Mouse (Mus musculus) G1E (cell line): ENCODE results near the gene Tacc3. TPM values are rescaled to one million over a fixed set of nuclear protein-coding genes. Genes with fewer than 3 reads are reported as not detected.

Experiments used
- ATAC-seq: 2 replicates; pipeline ENCODE4 v1.8.0; 2016; ENCODE audit warnings: mild to moderate bottlenecking; ENCODE audit not compliant: insufficient number of reproducible peaks, poor library complexity, low FRiP score, severe bottlenecking; ENCODE audit errors: extremely low read depth
- DNase-seq: peaks from one replicate; pipeline ENCODE4 v3.0.0; 2012; ENCODE audit warnings: low spot score
- H3K27me3 ChIP-seq: 2 replicates; pipeline ENCODE4 v1.6.1; 2012; ENCODE audit warnings: mild to moderate bottlenecking, low read length, inconsistent platforms; ENCODE audit not compliant: insufficient read depth
- H3K36me3 ChIP-seq: replicated peaks from 2 replicates; pipeline ENCODE3; 2012; ENCODE audit warnings: mild to moderate bottlenecking, inconsistent platforms
- H3K4me1 ChIP-seq: 2 replicates; pipeline ENCODE4 v1.6.1; 2012; ENCODE audit warnings: low read depth, low read length, inconsistent platforms, mixed read lengths; ENCODE audit not compliant: insufficient read depth
- H3K4me3 ChIP-seq: 2 replicates; pipeline ENCODE4 v1.5.1; 2012; ENCODE audit warnings: low read depth, mild to moderate bottlenecking, inconsistent platforms, low read length, moderate library complexity, mixed read lengths
- H3K9me3 ChIP-seq: replicated peaks from 2 replicates; pipeline ENCODE4 v1.6.1; 2012; ENCODE audit warnings: inconsistent platforms
- CTCF ChIP-seq: IDR thresholded peaks from 2 replicates; pipeline ENCODE4 v1.5.1; 2012; ENCODE audit warnings: low read depth, low read length, inconsistent platforms, mixed read lengths
- GATA1 ChIP-seq: IDR thresholded peaks from 2 replicates; pipeline ENCODE4 v1.6.1; 2012; ENCODE audit warnings: borderline replicate concordance, low read length, inconsistent platforms, mixed read lengths
- GATA2 ChIP-seq: IDR thresholded peaks from 2 replicates; pipeline ENCODE4 v1.6.1; 2012; ENCODE audit warnings: low read depth, low read length, inconsistent platforms, borderline replicate concordance
- POLR2AphosphoS5 ChIP-seq: IDR thresholded peaks from 2 replicates; pipeline ENCODE4 v1.6.1; 2012; ENCODE audit warnings: low read depth, low read length, inconsistent platforms; ENCODE audit not compliant: insufficient replicate concordance
- TAL1 ChIP-seq: conservative IDR thresholded peaks from 2 replicates; pipeline ENCODE4 v1.6.1; 2012; ENCODE audit warnings: low read depth, low read length, inconsistent platforms, mixed read lengths
- polyA plus RNA-seq: library from polyadenylated mRNA; stranded (reverse); fragments of >175 nt; gene quantifications from 2 replicates; pipeline ENCODE4 v1.2.3, GENCODE M21; 2012
- total RNA-seq, 2 experiments: library from RNA; stranded (forward) in 1 of 2; stranded (reverse) in 1 of 2; fragments of 200-1000 nt in 1 of 2; fragments of >200 nt in 1 of 2; fragmentation: Nextera tagmentation in 1 of 2; gene quantifications; 2 replicates each; pipeline ENCODE4 v1.2.3; 2014 to 2017

The Tacc3 gene
- total and polyA plus RNA-seq, 3 experiments, result 94.2 to 155 (median 119) TPM

DNA sequence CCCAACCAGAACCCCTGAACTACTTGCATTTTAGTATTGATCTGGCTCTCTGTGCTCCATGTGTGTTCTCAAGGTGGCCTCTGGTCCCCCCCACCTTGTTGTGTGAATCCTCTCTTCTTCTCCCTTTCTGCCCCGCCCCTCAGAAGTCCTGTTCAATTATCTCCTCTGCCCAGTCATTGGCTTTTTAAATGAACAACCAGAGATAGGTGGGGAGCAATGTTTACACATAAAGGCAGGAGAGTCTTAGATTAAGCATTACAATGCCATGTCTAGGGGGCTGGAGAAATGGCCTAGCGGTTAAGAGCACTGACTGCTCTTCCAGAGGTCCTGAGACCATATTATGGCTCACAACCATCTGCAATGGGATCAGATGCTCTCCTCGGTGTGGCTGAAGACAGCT lies 22.6 kb upstream of the Tacc3 start:
- TF ChIP-seq POLR2AphosphoS5 (no peak), GATA1 (no peak), CTCF (no peak), GATA2 (no peak), TAL1 (no peak)
- Histone ChIP-seq H3K36me3 (peaks cover 61% of the 10 kb centered on the region), H3K4me3 (no peak overlapping the region), H3K9me3 (no peaks in the 10 kb centered on the region), H3K4me1 (peaks cover 21% of the 10 kb centered on the region), H3K27me3 (no peaks in the 10 kb centered on the region)
- DNase-seq (no peak), ATAC-seq (no peak)

DNA sequence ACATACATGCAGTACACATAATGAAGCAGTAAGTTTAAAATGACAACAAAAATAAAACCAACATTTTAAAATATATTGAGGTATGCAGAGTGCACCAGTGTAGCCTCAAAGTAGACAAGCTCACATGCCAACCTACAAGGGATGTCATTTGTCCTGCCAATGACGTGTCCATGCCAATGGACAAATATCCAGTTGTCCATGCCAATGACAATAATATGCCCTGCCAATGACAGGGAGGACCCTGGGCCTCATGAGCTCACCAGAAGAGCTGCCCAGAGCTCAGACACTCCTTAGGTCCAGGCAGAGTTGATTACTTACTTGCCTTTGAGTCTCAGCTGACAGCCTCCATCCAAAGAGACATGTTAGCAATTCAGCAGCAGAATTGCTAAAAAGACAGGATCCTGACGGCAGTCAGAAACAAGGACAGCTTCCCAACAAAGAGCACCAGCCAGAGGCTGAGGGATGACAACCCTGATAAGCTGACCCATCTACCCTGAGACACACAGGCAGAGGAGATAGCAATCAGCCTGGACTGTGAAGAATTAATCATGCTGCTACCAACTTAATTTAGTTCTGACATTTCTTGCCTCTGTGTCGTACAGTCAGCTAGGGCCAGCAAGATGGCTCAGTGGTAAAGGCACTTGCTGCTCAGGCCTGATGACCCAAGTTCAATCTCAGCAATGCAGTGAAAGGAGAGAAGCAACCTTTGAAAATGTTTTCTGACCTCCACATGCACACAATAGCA lies 20.1 kb upstream of the Tacc3 start:
- DNase-seq (no peak), ATAC-seq (no peak)
- peaks cover 75% of the 10 kb centered on the region for H3K36me3 ChIP-seq
- H3K27me3 ChIP-seq, result no peaks in the 10 kb centered on the region
- H3K4me3 ChIP-seq, result no peak overlapping the region
- H3K4me1 ChIP-seq, result peaks cover 20% of the 10 kb centered on the region
- TF ChIP-seq GATA2 (no peak), CTCF (no peak), POLR2AphosphoS5 (peak; percentile 55; the same call in 1 of the 2 replicates), GATA1 (no peak), TAL1 (no peak)
- no peaks in the 10 kb centered on the region for H3K9me3 ChIP-seq

DNA sequence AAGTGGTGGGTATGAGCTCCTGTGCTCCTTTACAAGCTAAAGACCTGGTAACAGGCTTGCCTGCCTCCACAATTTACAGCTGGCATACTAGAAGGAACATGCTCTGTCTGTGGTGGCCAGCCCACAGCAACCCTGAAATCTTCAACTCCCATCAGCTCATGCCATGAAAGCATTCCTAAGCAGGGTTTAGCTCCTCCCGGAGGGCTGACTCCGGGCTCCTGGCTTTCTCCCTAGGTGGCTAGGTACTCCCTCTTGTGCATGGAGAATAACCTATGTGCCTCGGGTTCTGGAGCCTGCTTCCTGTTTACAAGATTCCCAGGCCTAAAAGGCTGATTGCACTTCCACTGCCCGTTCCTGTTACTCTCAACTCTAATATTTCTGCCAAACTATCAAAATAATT lies 19.1 kb upstream of the Tacc3 start:
- H3K27me3 ChIP-seq, result no peaks in the 10 kb centered on the region
- peaks cover 20% of the 10 kb centered on the region for H3K4me1 ChIP-seq
- TF ChIP-seq CTCF, result no peak
- no peak for TF ChIP-seq GATA1
- TF ChIP-seq TAL1, result no peak
- no peak for TF ChIP-seq POLR2AphosphoS5
- no peak for TF ChIP-seq GATA2
- H3K4me3 ChIP-seq, result no peak overlapping the region
- DNase-seq (no peak), ATAC-seq (no peak)
- H3K36me3 ChIP-seq, result peaks cover 86% of the 10 kb centered on the region
- no peaks in the 10 kb centered on the region for H3K9me3 ChIP-seq

DNA sequence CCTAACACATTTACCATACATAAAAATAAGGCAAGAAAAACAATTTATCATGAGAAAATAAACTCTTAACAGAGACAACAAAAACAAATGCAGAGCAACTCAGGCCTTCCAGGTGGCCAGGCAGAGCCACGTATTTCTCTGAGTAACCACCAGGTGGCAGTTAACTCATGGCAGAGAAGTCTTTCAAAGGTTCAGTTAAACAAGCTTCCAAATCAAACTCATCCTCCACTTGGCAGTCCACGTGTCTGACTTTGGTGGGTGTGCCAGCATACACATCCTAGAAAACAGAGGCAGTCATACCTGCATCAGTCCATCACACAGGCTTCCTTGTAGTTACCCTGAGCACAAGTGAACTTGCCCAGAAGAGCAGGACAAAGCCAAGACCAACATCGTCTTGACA lies 17.3 kb upstream of the Tacc3 start:
- TF ChIP-seq POLR2AphosphoS5, result no peak
- TF ChIP-seq CTCF, result peak; percentile 68; the same call in 1 of the 2 replicates

DNA sequence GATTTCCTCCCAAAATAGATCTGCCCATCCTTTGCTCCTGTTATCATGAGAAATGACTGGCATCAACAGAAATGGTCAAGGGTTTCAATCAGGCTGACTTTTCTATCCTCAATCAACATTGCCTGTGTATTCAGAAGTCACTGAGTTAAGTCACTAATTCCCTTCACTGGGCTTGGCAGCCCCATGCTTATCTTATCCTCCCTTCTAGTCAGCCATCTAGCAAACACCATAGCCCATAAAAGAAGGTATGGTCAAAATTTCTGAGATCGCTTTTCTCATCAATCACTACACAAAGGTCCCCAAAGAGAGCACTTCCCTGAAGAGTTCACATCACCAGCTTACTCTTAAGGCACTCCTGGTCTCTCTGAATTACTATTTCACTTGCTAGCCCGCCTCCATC lies 6.9 kb upstream of the Tacc3 start:
- TF ChIP-seq GATA2, result no peak
- ATAC-seq (no peak), DNase-seq (no peak)
- Histone ChIP-seq H3K4me3 (peak overlapping the region; percentile 90), H3K9me3 (no peaks in the 10 kb centered on the region), H3K36me3 (peaks cover 77% of the 10 kb centered on the region), H3K27me3 (no peaks in the 10 kb centered on the region), H3K4me1 (peaks cover 70% of the 10 kb centered on the region)

More for the DNA sequence above, 17.3 kb upstream of the Tacc3 start:
- DNase-seq (no peak), ATAC-seq (no peak; the same call in 1 of the 2 replicates)
- H3K4me1 ChIP-seq, result peaks cover 22% of the 10 kb centered on the region; the same call in 1 of the 2 replicates
- no peaks in the 10 kb centered on the region for H3K27me3 ChIP-seq
- no peaks in the 10 kb centered on the region for H3K9me3 ChIP-seq
- peaks cover 91% of the 10 kb centered on the region for H3K36me3 ChIP-seq
- H3K4me3 ChIP-seq, result no peak overlapping the region

DNA sequence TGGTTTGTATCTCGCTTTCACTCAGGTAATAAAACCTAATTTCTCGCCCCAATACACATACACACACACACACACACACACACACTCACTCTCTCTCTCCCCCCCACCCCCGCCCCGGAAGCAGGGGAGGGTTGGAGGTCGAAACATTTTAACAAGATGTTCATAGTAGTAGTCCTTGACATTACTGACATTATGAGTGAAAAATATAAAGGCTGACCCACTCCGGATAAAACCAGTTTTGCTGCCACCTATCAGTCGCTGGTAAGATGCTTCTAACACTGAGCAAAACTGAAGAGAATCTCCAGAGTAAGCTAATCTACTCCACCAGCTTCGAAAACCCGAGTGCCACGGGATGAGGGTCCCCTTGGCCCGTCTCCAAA lies 6.4 kb upstream of the Tacc3 start:
- Histone ChIP-seq H3K27me3 (no peaks in the 10 kb centered on the region), H3K36me3 (peaks cover 76% of the 10 kb centered on the region), H3K4me1 (peaks cover 70% of the 10 kb centered on the region), H3K4me3 (peak overlapping the region; percentile 90), H3K9me3 (no peaks in the 10 kb centered on the region)
- no peak for ATAC-seq
- DNase-seq, result no peak
- TF ChIP-seq TAL1, result no peak
- TF ChIP-seq GATA1, result no peak
- no peak for TF ChIP-seq GATA2
- TF ChIP-seq POLR2AphosphoS5, result no peak
- no peak for TF ChIP-seq CTCF
